Mouse (Mus musculus) hindbrain, embryonic 13.5 days (tissue): ENCODE measurements around the gene Ankrd12. TPM values are rescaled to one million over a fixed set of nuclear protein-coding genes. Genes with fewer than 3 reads are reported as not detected.
"Not testable (repeated sequence)": the region's sequence is repeated elsewhere in the genome, so short reads cannot be mapped to it uniquely, and the experiment has no call there.

Source experiments
- ATAC-seq: fragments of 200-750 bp; cut with Nextera tagmentation; 2 replicates; pipeline ENCODE4 v1.8.0; 2017; ENCODE audit warnings: moderate TSS enrichment; ENCODE audit not compliant: low FRiP score
- H3K27ac ChIP-seq: fragments of 300-500 bp; sonication (generic); 2 replicates; pipeline ENCODE4 v1.5.1; 2015; ENCODE audit warnings: inconsistent platforms, mild to moderate bottlenecking, moderate library complexity
- H3K27me3 ChIP-seq: fragments of 300-500 bp; sonication (generic); 2 replicates; pipeline ENCODE4 v1.6.1; 2015; ENCODE audit warnings: mild to moderate bottlenecking, inconsistent platforms
- H3K36me3 ChIP-seq: fragments of 300-500 bp; sonication (generic); 2 replicates; pipeline ENCODE4 v1.6.1; 2015; ENCODE audit warnings: mild to moderate bottlenecking, inconsistent platforms
- H3K4me1 ChIP-seq: fragments of 300-500 bp; sonication (generic); replicated peaks from 2 replicates; pipeline ENCODE4 v1.6.1; 2015; ENCODE audit warnings: inconsistent platforms
- H3K4me2 ChIP-seq: fragments of 300-500 bp; sonication (generic); 2 replicates; pipeline ENCODE4 v1.6.1; 2015; ENCODE audit warnings: inconsistent platforms, mild to moderate bottlenecking, moderate library complexity
- H3K4me3 ChIP-seq: fragments of 300-500 bp; sonication (generic); 2 replicates; pipeline ENCODE4 v1.5.1; 2015; ENCODE audit warnings: mild to moderate bottlenecking, inconsistent platforms
- H3K9ac ChIP-seq: fragments of 300-500 bp; sonication (generic); 2 replicates; pipeline ENCODE4 v1.6.1; 2015; ENCODE audit warnings: mild to moderate bottlenecking, inconsistent platforms
- H3K9me3 ChIP-seq: fragments of 300-500 bp; sonication (generic); 2 replicates; pipeline ENCODE4 v1.6.1; 2016; ENCODE audit warnings: inconsistent platforms
- WGBS: fragments of 180-500 bp; shearing (Covaris S2); methylation state at CpG from one replicate; pipeline ENCODE4 v1.1.7; 2015; 5-methylcytosine and 5-hydroxymethylcytosine counted together
- polyA plus RNA-seq: library from polyadenylated mRNA; unstranded; fragments of >200 nt; fragmentation: Nextera tagmentation; extraction: Ambion mirVana; gene quantifications from 2 replicates; pipeline ENCODE4 v1.2.1, GENCODE M21; 2015

Gene Ankrd12
- polyA plus RNA-seq, 1 experiment from 2014 or later: 148 TPM

- no peaks in the 10 kb centered on the region for H3K9me3 ChIP-seq
Measured at GRCm38 (mm10) chr17:66076174-66076927, 538 bp downstream of the Ankrd12 start.

GRCm38 (mm10) chr17:66075827-66076173, 1.1 kb downstream of the Ankrd12 start:
- Histone ChIP-seq H3K27ac (peak overlapping the region; percentile 98), H3K36me3 (peaks cover 14% of the 10 kb centered on the region), H3K9ac (peak overlapping the region; percentile 97), H3K4me3 (peak overlapping the region; percentile 94), H3K9me3 (no peaks in the 10 kb centered on the region), H3K27me3 (no peaks in the 10 kb centered on the region), H3K4me2 (peak overlapping the region; percentile 80), H3K4me1 (peaks cover 39% of the 10 kb centered on the region)
- no peak for ATAC-seq
- 6% methylated on average over 12 of the region's 12 CpGs for WGBS

More at GRCm38 (mm10) chr17:66076174-66076927, 538 bp downstream of the Ankrd12 start:
- H3K36me3 ChIP-seq: peaks cover 18% of the 10 kb centered on the region
- peak overlapping the region; percentile 98 for H3K27ac ChIP-seq
- WGBS: under 1% methylated on average over 66 of the region's 95 CpGs
- no peaks in the 10 kb centered on the region for H3K27me3 ChIP-seq
- peak overlapping the region; percentile 97 for H3K9ac ChIP-seq
- H3K4me1 ChIP-seq: peaks cover 39% of the 10 kb centered on the region
- H3K4me3 ChIP-seq: peak overlapping the region; percentile 94
- ATAC-seq: peak; percentile 87
- H3K4me2 ChIP-seq: peak overlapping the region; percentile 80

GRCm38 (mm10) chr17:66073971-66074370, 2.9 kb downstream of the Ankrd12 start:
- H3K27ac ChIP-seq: no peak overlapping the region
- ATAC-seq: no peak
- peaks cover 39% of the 10 kb centered on the region for H3K4me1 ChIP-seq
- H3K27me3 ChIP-seq: no peaks in the 10 kb centered on the region
- H3K36me3 ChIP-seq: no peaks in the 10 kb centered on the region
- 88% methylated on average over 7 of the region's 7 CpGs for WGBS
- H3K9ac ChIP-seq: no peak overlapping the region
- no peaks in the 10 kb centered on the region for H3K9me3 ChIP-seq
- no peak overlapping the region for H3K4me3 ChIP-seq
- no peak overlapping the region for H3K4me2 ChIP-seq

GRCm38 (mm10) chr17:66069036-66069435, 7.9 kb downstream of the Ankrd12 start:
- WGBS: 93% methylated on average over 2 of the region's 2 CpGs
- ATAC-seq, H3K36me3 ChIP-seq, H3K27ac ChIP-seq, H3K9ac ChIP-seq, H3K4me2 ChIP-seq, H3K4me3 ChIP-seq, H3K9me3 ChIP-seq, H3K27me3 ChIP-seq: not testable (repeated sequence)
- peaks cover 22% of the 10 kb centered on the region for H3K4me1 ChIP-seq

GRCm38 (mm10) chr17:66065115-66065514, 11.8 kb downstream of the Ankrd12 start:
- H3K4me3 ChIP-seq: no peak overlapping the region
- no peak overlapping the region for H3K27ac ChIP-seq
- 0 out of 2 replicates have a peak, but pooled peaks cover 14% of the 10 kb centered on the region for H3K4me1 ChIP-seq
- no peak overlapping the region for H3K9ac ChIP-seq
- H3K36me3 ChIP-seq: no peaks in the 10 kb centered on the region
- no peaks in the 10 kb centered on the region for H3K9me3 ChIP-seq
- 94% methylated on average over 4 of the region's 4 CpGs for WGBS
- no peaks in the 10 kb centered on the region for H3K27me3 ChIP-seq
- no peak for ATAC-seq
- no peak overlapping the region for H3K4me2 ChIP-seq

GRCm38 (mm10) chr17:66061241-66061938, 15.5 kb downstream of the Ankrd12 start:
- Histone ChIP-seq H3K27me3 (no peaks in the 10 kb centered on the region), H3K27ac (no peak overlapping the region), H3K4me2 (no peak overlapping the region), H3K36me3 (no peaks in the 10 kb centered on the region), H3K4me3 (no peak overlapping the region), H3K4me1 (0 out of 2 replicates have a peak, but pooled peaks cover 7% of the 10 kb centered on the region), H3K9ac (no peak overlapping the region), H3K9me3 (no peaks in the 10 kb centered on the region)
- WGBS: 70% methylated on average over 8 of the region's 8 CpGs
- ATAC-seq: no peak

GRCm38 (mm10) chr17:66058160-66058559, 18.7 kb downstream of the Ankrd12 start:
- Histone ChIP-seq H3K27me3 (no peaks in the 10 kb centered on the region), H3K27ac (no peak overlapping the region), H3K36me3 (no peaks in the 10 kb centered on the region), H3K4me2 (no peak overlapping the region), H3K9ac (no peak overlapping the region), H3K9me3 (no peaks in the 10 kb centered on the region), H3K4me1 (0 out of 2 replicates have a peak, but pooled peaks cover 2% of the 10 kb centered on the region), H3K4me3 (no peak overlapping the region)
- WGBS: 81% methylated on average over 4 of the region's 4 CpGs
- no peak for ATAC-seq

- 78% methylated on average over 2 of the region's 2 CpGs for WGBS
- Histone ChIP-seq H3K9me3 (no peaks in the 10 kb centered on the region), H3K27ac (no peak overlapping the region)
Measured at GRCm38 (mm10) chr17:66057145-66057544, 19.7 kb downstream of the Ankrd12 start.

GRCm38 (mm10) chr17:66053349-66053748, 23.5 kb downstream of the Ankrd12 start:
- Histone ChIP-seq H3K27ac (no peak overlapping the region), H3K4me1 (0 out of 2 replicates have a peak, but pooled peaks cover 2% of the 10 kb centered on the region), H3K4me3 (no peak overlapping the region), H3K4me2 (no peak overlapping the region), H3K27me3 (no peaks in the 10 kb centered on the region), H3K9ac (no peak overlapping the region), H3K36me3 (peaks cover 14% of the 10 kb centered on the region), H3K9me3 (no peaks in the 10 kb centered on the region)
- 84% methylated on average over 4 of the region's 4 CpGs for WGBS
- ATAC-seq: no peak

More at GRCm38 (mm10) chr17:66057145-66057544, 19.7 kb downstream of the Ankrd12 start:
- Histone ChIP-seq H3K27me3 (no peaks in the 10 kb centered on the region), H3K4me1 (0 out of 2 replicates have a peak, but pooled peaks cover 2% of the 10 kb centered on the region), H3K36me3 (no peaks in the 10 kb centered on the region), H3K9ac (no peak overlapping the region), H3K4me2 (no peak overlapping the region), H3K4me3 (no peak overlapping the region)
- no peak for ATAC-seq

GRCm38 (mm10) chr17:66048795-66049194, 28.1 kb downstream of the Ankrd12 start:
- Histone ChIP-seq H3K9me3 (no peaks in the 10 kb centered on the region), H3K4me1 (no peaks in the 10 kb centered on the region), H3K27me3 (no peaks in the 10 kb centered on the region), H3K27ac (no peak overlapping the region), H3K4me3 (no peak overlapping the region), H3K36me3 (peaks cover 45% of the 10 kb centered on the region), H3K9ac (no peak overlapping the region), H3K4me2 (no peak overlapping the region)
- WGBS: 89% methylated on average over 4 of the region's 4 CpGs
- ATAC-seq: no peak

- peaks cover 45% of the 10 kb centered on the region for H3K36me3 ChIP-seq
- ATAC-seq: no peak
- 72% methylated on average over 5 of the region's 5 CpGs for WGBS
- H3K9ac ChIP-seq: no peak overlapping the region
- no peaks in the 10 kb centered on the region for H3K27me3 ChIP-seq
- no peak overlapping the region for H3K4me3 ChIP-seq
- H3K9me3 ChIP-seq: no peaks in the 10 kb centered on the region
- no peak overlapping the region for H3K4me2 ChIP-seq
- no peaks in the 10 kb centered on the region for H3K4me1 ChIP-seq
- H3K27ac ChIP-seq: no peak overlapping the region
Measured at GRCm38 (mm10) chr17:66048199-66048598, 28.7 kb downstream of the Ankrd12 start.

- WGBS: 94% methylated on average over 4 of the region's 4 CpGs
- not testable (repeated sequence) for H3K9ac ChIP-seq, H3K4me1 ChIP-seq, H3K27ac ChIP-seq, H3K4me2 ChIP-seq, H3K27me3 ChIP-seq, H3K4me3 ChIP-seq, ATAC-seq, H3K9me3 ChIP-seq
- peaks cover 44% of the 10 kb centered on the region for H3K36me3 ChIP-seq
Measured at GRCm38 (mm10) chr17:66043679-66044078, 33.2 kb downstream of the Ankrd12 start.
